Mouse (Mus musculus) G1E (cell line): ENCODE data around the gene Hoxa1.

ENCODE experiments used
- CTCF ChIP-seq: IDR thresholded peaks from 2 replicates; pipeline ENCODE4 v1.5.1; 2012; ENCODE audit warnings: low read depth, low read length, inconsistent platforms, mixed read lengths
- GATA1 ChIP-seq: IDR thresholded peaks from 2 replicates; pipeline ENCODE4 v1.6.1; 2012; ENCODE audit warnings: borderline replicate concordance, low read length, inconsistent platforms, mixed read lengths
- GATA2 ChIP-seq: IDR thresholded peaks from 2 replicates; pipeline ENCODE4 v1.6.1; 2012; ENCODE audit warnings: low read depth, low read length, inconsistent platforms, borderline replicate concordance
- POLR2AphosphoS5 ChIP-seq: IDR thresholded peaks from 2 replicates; pipeline ENCODE4 v1.6.1; 2012; ENCODE audit warnings: low read depth, low read length, inconsistent platforms; ENCODE audit not compliant: insufficient replicate concordance
- TAL1 ChIP-seq: conservative IDR thresholded peaks from 2 replicates; pipeline ENCODE4 v1.6.1; 2012; ENCODE audit warnings: low read depth, low read length, inconsistent platforms, mixed read lengths

- TF ChIP-seq TAL1 (no peak), CTCF (no peak), POLR2AphosphoS5 (no peak), GATA1 (no peak), GATA2 (no peak)
Measured at GRCm38 (mm10) chr6:52180213-52180710, 22.1 kb upstream of the Hoxa1 start.
